Mouse (Mus musculus) heart, postnatal 10 days (tissue): ENCODE results near the gene Creg1. TPM values are rescaled to one million over a fixed set of nuclear protein-coding genes. Genes with fewer than 3 reads are reported as not detected.
"Not testable (repeated sequence)": the region's sequence is repeated elsewhere in the genome, so short reads cannot be mapped to it uniquely, and the experiment has no call there.

Experiments
- DNase-seq, 2 experiments: peaks; one replicate each; pipeline ENCODE4 v3.0.0; 2021
- intact Hi-C: fragments of 180-260 bp; cut with DNase I; formaldehyde crosslinking; loops from one replicate; pipeline ENCODE4 v1.15.1; 2025
- total RNA-seq, 2 experiments: library from RNA; stranded (reverse); gene quantifications; 2 replicates each; pipeline ENCODE4 v1.2.3; 2021

Gene Creg1
- total RNA-seq, 2 experiments from 2014 or later: 34.8 to 36.1 TPM

DNA sequence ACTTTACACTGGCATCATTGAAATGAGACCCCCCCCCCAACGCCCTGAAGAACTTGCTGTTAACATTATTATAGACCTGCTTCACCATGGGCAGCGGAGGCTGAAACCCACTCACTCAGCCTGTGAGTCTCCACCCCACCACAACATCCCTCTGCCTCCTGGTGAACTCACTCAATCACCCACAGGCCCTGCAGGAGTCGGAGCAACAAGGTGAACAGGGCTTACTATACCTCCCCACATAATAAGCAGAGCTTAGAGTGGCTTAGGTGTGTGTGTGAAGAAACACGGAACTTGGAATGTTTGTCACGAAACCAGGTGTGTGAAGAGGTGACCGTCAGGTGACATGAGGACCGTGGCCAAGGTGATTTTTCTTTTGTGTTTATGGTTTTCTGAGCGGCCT is 21.6 kb upstream of the Creg1 start:
- intact Hi-C loops: no loop called here
- DNase-seq: no peak

DNA sequence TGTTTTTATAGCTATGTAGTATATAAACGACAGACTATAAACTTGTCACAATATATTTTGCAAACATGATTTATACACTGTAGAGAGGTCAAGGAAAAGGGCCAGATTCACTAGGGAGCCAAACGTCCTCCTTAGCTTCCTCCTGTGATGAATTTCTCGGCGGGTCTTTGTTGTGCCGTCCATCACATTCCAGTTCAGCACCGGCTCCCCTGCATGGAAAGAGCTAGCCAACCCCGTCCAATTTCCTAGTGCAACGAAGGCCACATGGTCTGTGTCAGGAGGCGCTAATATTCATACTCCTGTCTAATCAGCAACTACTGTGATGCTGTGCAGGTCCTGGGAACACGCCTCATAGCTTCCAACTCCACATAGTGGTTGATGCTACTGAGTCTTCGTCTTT is 15.5 kb upstream of the Creg1 start:
- DNase-seq: no peak
- intact Hi-C loops: no loop called here

DNA sequence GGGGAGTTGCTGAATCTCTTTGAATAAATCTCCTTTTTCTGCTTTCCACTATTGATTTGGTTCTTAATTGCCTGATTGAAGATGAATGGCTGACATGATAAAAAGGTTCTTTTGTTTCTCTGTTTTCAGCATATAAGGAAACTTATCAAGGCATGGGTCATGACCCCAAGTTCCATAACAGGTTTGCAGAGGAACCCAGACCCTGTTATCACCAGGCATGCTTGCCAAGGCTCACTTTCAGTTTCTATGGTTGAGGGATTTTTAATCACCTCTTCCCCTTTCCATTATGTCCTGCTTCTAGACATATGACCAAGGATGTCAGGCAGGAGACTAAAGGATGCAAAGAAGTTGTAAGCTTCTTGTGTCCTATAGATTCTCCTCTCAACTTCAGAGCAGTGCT is 12.4 kb upstream of the Creg1 start:
- intact Hi-C loops: no loop called here
- no peak for DNase-seq

DNA sequence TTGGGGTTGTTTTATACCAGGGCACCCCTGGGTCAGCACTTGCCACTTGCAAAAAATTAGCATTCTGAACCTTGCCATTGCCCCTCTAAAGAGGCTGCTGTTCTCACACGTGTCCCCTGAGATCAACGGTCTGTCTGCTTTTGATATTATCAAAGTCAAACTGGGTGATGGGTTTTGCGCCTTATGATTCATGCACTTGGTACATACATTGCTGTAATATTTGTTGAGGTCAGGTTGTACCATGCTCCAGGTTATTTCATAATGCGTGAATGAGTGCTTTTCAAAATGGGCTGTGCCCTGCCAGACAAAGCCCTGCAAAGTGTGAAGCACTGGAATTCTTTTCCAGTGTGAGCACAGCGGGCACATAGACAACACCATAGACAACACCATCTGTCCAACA is 11.7 kb upstream of the Creg1 start:
- no peak for DNase-seq
- intact Hi-C loops: no loop called here

DNA sequence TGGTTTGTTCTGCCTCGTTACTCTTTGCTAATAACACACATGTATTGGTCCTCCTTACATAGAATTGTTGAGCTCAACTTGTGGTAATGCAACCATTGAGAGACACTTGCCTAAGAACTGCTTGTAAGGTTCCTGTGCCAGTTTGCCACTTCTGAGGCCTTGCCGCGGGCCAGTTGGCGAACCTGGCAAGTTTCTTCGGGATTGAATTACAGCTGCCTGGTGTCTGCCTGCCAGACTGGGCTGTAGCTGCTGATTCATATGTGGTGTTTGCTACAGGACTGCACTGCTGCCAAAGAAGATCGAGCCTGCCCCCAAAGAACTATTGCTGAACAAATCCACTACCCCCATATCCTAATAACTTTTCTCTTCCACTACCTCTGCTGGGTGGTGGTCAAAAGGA is 9.3 kb upstream of the Creg1 start:
- no peak for DNase-seq
- intact Hi-C loops: loop anchor here (1.0 to 2.0 kb wide), 2 partner anchors 15 to 197 kb away; no protein-coding TSS in a partner anchor

DNA sequence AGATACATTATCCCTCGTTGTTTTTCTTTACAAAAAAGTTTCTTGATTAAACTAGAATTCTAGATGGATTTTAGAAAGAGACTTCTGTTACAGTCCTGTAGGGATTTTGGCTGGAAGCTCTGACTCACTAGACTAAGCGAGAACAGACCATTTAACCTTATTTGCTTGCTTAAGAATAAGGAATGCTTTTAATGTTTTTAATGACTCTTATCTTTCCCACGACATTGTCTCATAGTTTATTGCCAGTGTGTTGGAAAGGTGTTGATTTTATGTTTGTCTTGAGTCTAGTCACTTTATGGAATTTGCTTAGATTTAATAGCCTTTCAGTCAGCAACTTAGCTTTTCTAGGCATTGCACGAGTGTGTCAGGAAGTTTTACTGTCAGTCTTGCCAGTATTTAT is 8.4 kb upstream of the Creg1 start:
- no peak for DNase-seq
- intact Hi-C loops: loop anchor here (2.0 to 5.0 kb wide), 2 partner anchors 16 to 173 kb away; no protein-coding TSS in a partner anchor

DNA sequence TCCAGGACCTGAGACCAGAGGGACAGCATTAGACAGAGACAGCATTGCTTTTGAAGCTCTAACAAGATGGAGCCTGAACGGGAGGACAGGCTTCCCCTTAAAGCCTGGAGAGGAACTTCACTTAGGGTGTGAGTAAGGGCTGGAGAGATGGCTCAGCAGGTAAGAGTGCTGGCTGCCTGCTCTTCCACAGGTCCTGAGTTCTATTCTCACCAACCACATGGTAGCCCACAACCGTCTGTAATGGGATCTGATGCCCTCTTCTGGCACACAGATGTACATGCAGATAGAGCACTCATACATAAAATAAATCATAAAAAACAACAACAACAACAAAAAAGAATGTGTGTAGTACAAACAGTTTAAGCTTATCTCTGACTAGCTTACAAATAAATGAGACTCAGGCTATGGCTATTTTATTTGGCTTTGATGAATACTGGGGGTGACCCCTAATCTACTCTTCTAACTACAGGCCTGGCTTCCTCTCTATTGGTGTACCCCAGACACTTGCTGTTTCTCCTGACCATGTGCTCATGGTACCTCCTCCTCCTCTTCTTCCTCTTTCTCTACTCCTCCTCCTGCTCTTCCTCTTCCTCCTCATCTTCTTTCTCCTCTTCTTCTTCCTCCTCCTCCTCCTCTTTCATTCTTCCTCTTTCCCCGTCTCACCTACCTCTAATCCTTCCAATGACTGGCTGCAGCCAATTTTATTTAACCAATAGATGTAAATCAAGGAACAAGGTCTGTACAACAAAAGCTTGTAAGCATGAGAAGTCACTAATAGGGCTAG is 1.8 kb upstream of the Creg1 start:
- DNase-seq: no peak
- intact Hi-C loops: loop anchor here (10.0 kb wide), 1 partner anchor 367 kb away; no protein-coding TSS in a partner anchor

DNA sequence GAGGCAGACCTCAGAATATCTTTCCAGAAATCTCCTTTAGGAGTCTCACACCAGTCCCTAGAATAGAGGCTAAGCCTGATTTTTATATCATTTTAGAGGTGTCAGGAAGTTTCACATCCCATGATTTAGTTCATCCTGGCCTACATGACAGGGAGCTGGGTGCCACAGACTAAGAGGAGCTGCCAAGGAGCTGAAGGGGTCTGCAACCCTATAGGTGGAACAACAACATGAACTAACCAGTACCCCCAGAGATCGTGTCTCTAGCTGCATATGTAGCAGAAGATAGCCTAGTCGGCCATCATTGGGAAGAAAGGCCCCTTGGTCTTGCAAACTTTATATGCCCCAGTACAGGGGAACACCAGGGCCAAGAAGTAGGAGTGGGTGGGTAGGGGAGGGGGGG is 1.0 kb upstream of the Creg1 start:
- intact Hi-C loops: loop anchor here (10.0 kb wide), 1 partner anchor 368 kb away; no protein-coding TSS in a partner anchor

DNA sequence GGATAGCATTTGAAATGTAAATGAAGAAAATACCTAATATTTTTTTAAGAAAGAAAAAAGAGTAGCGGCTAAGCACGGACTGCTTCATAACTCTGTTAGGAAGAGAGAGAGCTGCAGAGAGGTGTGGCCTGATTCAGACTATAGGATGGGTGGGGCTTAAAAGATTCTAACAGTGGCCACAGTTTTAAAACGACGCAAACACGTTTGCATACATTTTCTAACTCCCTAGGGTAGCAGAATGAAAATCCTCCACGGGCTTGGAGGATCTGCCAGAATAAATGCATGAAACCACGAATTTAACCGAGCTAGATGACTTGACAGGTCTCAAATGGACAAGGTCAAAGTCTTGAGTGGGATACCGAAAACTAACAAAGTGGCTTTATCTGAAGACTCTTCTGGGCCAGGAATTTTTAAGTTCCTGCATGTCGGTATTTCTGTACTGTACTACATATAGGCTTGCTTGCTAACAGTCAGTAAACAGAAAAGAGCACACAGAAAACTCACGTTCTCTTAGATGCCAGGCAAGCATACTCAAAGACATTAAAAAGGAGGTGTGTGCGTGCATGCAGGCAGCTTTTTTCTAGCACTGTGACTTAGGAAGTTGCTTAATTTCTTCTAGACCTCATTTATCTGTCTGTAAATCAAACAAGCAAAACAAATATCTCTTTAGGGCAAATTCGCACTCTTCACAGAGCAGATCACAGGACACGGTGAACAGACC is 472 bp upstream of the Creg1 start:
- no peak for DNase-seq
- intact Hi-C loops: loop anchor here (10.0 kb wide), 1 partner anchor 368 kb away; no protein-coding TSS in a partner anchor

More for the DNA sequence above, 1.0 kb upstream of the Creg1 start:
- DNase-seq: not testable (repeated sequence)

DNA sequence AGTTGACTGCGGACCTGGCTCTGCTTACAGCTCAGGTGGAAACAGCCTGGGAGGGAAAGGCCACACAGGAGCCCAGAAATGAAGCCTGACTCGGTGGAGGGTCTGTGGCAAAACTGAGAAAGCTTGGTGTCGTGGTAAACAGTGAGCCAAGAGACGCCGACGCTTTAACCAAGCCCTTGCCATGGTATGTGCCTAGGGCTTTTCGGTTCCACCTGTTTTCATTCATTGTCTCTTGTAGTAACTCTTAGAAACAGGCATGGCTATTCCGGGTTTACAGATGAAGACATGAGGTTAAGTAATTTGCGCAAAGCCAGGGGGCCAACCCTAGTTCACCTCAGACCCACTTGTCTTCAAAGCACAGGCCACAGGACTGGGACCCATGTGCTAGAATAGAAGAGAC is 1.0 kb downstream of the Creg1 start:
- intact Hi-C loops: loop anchor here (10.0 kb wide), 1 partner anchor 370 kb away; no protein-coding TSS in a partner anchor
- DNase-seq: no peak

DNA sequence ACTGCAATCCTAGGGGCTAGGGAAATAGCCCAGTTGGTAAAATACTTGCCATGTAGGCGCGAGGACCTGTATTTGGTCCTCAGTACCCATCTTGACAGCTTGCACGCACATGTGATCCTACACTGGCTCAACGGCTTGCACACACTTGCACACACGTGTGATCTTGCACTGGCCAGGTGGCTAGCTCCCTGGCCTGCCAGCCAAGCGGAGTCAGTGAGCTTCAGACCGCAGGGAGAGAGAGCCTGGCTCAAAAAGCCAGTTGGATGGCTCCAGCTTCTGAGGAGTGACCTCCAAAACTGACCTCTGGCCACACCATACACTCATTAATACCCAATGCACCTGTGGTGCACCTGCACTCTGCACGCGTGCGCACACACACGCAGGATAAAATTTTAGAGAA is 1.5 kb downstream of the Creg1 start:
- no peak for DNase-seq
- intact Hi-C loops: loop anchor here (10.0 kb wide), 1 partner anchor 370 kb away; no protein-coding TSS in a partner anchor

DNA sequence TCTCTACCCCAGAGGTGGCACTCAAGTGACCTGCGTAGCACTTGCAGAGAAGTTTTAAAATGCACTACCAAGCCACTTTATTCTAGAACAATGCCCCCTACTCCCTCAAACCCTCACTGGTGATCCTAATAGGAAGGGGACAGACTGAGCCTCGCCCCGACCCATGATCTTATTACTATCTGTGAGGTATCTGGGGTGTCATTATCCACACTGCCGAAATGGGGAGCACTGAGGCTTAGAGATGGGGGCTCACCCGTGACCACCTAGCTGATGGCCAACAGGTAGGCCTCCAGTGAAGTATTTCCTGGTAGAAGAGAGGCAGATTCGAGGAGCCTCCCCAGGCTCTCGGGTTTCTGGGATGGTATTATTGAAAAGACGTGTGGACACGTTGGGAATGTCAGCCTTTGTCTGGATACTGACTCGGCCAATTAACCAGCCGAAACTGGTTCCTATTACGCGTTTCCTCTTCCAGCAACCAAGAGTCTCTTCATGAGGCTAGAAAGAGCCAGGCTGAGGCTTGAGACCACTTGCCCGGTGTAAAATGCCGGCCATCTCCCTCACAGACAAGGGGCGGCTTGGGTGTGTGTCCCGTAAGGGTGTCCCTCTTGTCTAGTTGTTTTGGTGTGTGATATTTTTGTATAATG is 2.2 kb downstream of the Creg1 start:
- intact Hi-C loops: loop anchor here (10.0 kb wide), 1 partner anchor 371 kb away; no protein-coding TSS in a partner anchor
- DNase-seq: no peak

DNA sequence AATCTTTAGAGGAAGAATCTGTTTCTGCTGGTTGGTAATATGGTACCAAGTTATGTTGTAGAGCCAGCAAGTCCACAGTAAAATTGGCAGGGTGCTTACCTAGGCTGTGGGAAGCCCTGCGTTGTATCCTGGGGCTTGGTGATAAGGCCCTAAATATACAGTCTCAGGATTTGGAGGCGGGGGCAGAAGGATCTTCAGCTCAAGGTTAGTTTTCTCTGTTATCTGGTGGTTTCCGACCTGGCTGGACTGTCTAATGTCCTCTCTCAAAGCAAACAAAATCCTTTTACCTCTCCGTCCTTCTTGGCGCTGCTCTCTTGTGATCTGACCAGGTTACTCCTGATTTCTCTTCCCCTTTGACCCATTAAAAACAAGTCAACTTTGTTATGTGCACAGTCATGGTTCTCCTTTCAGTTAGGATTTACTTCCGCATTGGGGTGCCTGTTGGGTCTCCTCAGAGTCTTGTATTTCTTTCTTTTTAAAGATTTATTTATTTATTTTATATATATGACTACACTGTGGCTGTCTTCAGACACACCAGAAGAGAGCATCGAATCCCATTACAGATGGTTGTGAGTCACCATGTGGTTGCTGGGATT is 2.8 kb downstream of the Creg1 start:
- DNase-seq: no peak
- intact Hi-C loops: loop anchor here (10.0 kb wide), 1 partner anchor 372 kb away; no protein-coding TSS in a partner anchor

DNA sequence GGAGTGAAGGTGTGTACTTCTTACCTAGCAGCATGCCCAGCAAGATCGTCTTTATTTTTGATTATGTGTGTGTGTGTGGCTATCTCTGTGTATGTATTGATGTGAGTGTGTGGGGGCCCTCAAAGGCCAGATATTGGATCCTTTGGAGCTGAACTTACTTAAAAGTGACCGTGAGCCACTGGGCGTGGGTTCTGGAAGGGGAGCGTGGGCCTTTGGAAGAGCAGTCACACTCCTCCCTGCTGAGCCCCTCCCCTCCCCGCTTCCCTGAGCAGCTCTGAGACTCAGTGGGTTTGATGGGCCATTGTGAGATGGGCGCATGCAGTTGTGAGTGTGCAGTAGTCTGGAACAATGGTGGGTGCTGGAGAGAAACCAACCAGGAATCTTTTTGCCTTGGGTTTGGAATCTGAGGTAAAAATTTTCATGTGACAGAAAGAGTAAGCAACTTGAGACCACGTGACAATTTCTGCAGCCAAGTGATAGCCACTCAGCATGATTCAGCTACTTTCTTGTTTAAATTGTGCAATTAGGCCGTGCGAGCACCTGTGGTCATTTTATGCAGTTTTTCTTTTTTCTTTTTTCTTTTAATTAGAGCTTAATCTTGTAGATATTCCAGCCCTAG is 5.5 kb downstream of the Creg1 start:
- intact Hi-C loops: loop anchor here (10.0 kb wide), 1 partner anchor 374 kb away; no protein-coding TSS in a partner anchor
- no peak for DNase-seq

DNA sequence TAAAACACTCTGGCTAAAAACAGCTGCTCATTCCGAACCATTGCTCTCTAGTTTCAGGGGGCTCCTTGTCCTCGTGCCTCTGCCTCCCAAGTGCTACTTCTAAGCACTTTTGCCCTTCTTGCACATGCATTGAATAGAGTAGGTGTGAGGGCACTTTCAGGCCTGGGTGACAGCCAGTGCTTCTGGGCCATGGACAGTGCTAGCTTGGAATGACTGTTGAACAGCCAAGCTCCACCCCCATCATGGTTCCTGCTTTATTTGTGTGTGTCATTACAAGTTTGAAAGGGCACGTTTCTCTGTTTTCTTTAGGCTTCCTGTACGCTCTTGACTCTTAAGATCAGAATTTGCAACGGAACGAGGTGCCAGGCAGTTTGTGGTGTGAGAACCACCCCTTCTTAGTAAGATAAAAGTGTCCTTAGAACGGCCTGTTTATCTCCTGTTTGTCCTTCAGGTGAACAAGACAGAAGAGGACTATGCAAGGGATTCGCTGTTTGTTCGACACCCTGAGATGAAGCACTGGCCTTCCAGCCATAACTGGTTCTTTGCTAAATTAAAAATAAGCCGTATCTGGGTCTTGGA is 6.7 kb downstream of the Creg1 start:
- intact Hi-C loops: loop anchor here (10.0 kb wide), 3 partner anchors 235 to 595 kb away; partner anchors contain the start of gene Pou2f1
- DNase-seq: no peak

DNA sequence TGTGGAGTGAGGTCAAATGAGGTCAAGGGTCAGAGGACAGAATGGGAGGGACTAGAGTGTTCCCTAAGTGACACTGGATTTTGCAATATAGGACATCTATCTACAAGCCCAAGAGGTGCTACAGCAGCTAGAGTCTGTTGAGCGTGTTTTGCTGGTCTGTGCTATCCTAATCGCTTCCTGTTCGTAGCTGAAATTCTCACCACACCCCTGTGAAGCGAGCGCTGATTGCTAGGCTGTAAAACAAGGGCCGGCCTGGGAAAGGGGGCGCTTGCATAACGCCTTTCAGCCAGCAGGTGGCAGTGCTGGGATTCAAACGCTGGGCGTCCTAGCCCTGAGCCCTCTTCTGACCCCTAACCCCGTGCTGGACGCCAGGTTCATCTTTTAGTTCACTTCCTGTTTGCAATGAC is 7.9 kb downstream of the Creg1 start:
- intact Hi-C loops: loop anchor here (10.0 kb wide), 3 partner anchors 233 to 593 kb away; partner anchors contain the start of gene Pou2f1

DNA sequence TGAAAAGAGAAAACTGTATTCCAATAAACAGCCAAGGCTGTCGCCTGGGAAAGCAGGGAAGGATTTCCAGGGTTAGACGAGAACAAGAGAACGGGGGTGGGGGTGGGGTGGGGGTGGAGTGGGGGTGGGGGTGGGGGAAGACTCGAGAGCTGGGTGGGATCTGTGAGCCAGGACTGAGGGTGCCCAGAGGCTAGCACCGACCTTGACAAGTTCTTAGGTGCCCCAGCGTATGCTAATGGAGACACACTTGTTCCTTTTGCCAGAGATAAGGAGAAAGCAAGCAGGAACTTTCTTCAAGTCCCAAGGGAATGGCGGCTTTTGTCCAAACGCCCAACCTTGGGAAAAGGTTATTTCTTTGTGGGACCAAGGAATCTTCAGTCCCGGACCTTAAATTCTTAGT is 8.5 kb downstream of the Creg1 start:
- no peak for DNase-seq
- intact Hi-C loops: loop anchor here (10.0 kb wide), 3 partner anchors 233 to 593 kb away; partner anchors contain the start of gene Pou2f1

More for the DNA sequence above, 7.9 kb downstream of the Creg1 start:
- DNase-seq: peak; percentile 80 to 88

DNA sequence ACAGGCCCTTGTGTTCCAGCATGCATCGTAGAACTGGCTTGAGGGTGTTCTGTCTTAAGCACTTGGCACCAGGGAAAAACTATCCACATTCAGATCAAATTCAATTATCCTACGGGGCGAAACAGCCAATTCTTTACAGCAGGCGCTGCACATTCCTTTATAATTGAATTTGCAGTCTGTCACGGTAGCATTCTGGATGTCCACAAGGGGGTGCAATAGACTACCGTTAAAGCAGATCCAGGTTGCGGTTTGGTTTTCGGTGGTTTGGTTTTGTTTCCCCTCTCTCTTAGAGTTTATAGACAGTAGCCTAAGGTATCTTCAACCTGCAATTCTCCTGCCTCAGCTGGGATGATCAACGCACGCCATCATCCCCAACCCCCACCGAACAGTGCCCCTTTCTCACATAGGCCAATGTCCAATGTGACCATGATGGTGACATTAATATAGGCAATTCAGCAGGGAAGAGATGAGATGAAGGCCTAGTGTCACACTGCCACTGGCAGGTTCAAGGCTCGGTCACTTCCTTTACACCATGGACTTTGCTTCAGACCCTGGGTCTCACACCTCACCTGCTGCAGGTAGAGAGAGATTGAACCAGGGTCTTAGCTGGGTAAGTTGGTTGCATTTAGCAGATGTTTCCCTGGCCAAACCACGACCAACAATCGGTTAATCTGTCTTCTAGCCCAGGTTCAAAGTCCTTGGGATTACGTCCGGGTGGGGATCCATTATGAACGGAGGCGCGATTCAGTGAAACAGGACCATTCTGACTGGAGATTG is 12.2 kb downstream of the Creg1 start:
- intact Hi-C loops: loop anchor here (1.0 to 10.0 kb wide), 5 partner anchors 192 to 589 kb away; partner anchors contain the start of gene Pou2f1
- peak; percentile 53 to 73 for DNase-seq
